Mouse (Mus musculus) hindbrain, embryonic 14.5 days (tissue): ENCODE measurements around the gene Plcd1. TPM values are rescaled to one million over a fixed set of nuclear protein-coding genes. Genes with fewer than 3 reads are reported as not detected.
A peak's percentile ranks its signal among the peaks of the same experiment; 100 is the strongest.

ENCODE experiments used
- ATAC-seq: fragments of 200-750 bp; cut with Nextera tagmentation; 2 replicates; pipeline ENCODE4 v1.8.0; 2017; ENCODE audit warnings: moderate number of reproducible peaks, mild to moderate bottlenecking, moderate TSS enrichment, moderate library complexity; ENCODE audit not compliant: low FRiP score
- DNase-seq: peaks from one replicate; pipeline ENCODE4 v3.0.0-alpha.2; 2015; ENCODE audit warnings: low spot score
- H3K27ac ChIP-seq: fragments of 300-500 bp; sonication (generic); 2 replicates; pipeline ENCODE4 v1.5.1; 2014; ENCODE audit warnings: mild to moderate bottlenecking, moderate library complexity
- H3K27me3 ChIP-seq: fragments of 300-500 bp; sonication (generic); 2 replicates; pipeline ENCODE4 v1.6.1; 2014; ENCODE audit warnings: mild to moderate bottlenecking, low read length, mixed read lengths; ENCODE audit not compliant: control insufficient read depth, insufficient read depth
- H3K36me3 ChIP-seq: fragments of 300-500 bp; sonication (generic); replicated peaks from 2 replicates; pipeline ENCODE4 v1.6.1; 2014; ENCODE audit not compliant: control insufficient read depth, insufficient read depth
- H3K4me1 ChIP-seq: fragments of 300-500 bp; sonication (generic); replicated peaks from 2 replicates; pipeline ENCODE4 v1.6.1; 2014; ENCODE audit warnings: antibody characterized with exemption, low read length, mixed read lengths; ENCODE audit not compliant: control insufficient read depth, insufficient read depth
- H3K4me2 ChIP-seq: fragments of 300-500 bp; sonication (generic); replicated peaks from 2 replicates; pipeline ENCODE4 v1.6.1; 2014; ENCODE audit warnings: mild to moderate bottlenecking, moderate library complexity
- H3K4me3 ChIP-seq: fragments of 300-500 bp; sonication (generic); replicated peaks from 2 replicates; pipeline ENCODE4 v1.5.1; 2014; ENCODE audit warnings: mild to moderate bottlenecking, low read length
- H3K9ac ChIP-seq: fragments of 300-500 bp; sonication (generic); 2 replicates; pipeline ENCODE4 v1.6.1; 2014
- H3K9me3 ChIP-seq: fragments of 300-500 bp; sonication (generic); 2 replicates; pipeline ENCODE4 v1.6.1; 2016; ENCODE audit warnings: low read length; ENCODE audit not compliant: control insufficient read depth
- WGBS: fragments of 180-500 bp; shearing (Covaris S2); extraction: QIAGEN DNeasy Blood & Tissue Kit; methylation state at CpG from one replicate; pipeline ENCODE4 v1.1.7; 2014; 5-methylcytosine and 5-hydroxymethylcytosine counted together
- polyA plus RNA-seq: library from polyadenylated mRNA; unstranded; fragments of >200 nt; fragmentation: Nextera tagmentation; extraction: Ambion mirVana; gene quantifications from 2 replicates; pipeline ENCODE4 v1.2.1, GENCODE M21; 2014

Plcd1 gene
- polyA plus RNA-seq, 1 experiment from 2014 or later, result 15.9 TPM

GRCm38 (mm10) chr9:119082656-119083430 lies 10.5 kb downstream of the Plcd1 start:
- H3K9ac ChIP-seq, result no peak overlapping the region
- no peak for ATAC-seq

GRCm38 (mm10) chr9:119082039-119082438 lies 11.3 kb downstream of the Plcd1 start:
- 5% methylated on average over 8 of the region's 8 CpGs for WGBS
- Histone ChIP-seq H3K27ac (peak overlapping the region; percentile 28; the same call in 1 of the 2 replicates), H3K4me3 (no peak overlapping the region), H3K36me3 (peaks cover 11% of the 10 kb centered on the region; the same call in 1 of the 2 replicates), H3K9me3 (no peaks in the 10 kb centered on the region), H3K4me1 (0 out of 2 replicates have a peak, but pooled peaks cover 7% of the 10 kb centered on the region), H3K4me2 (no peak overlapping the region), H3K27me3 (no peaks in the 10 kb centered on the region), H3K9ac (0 out of 2 replicates have a peak overlapping the region, but pooled peaks have one; percentile 18)
- ATAC-seq (peak; percentile 79), DNase-seq (peak; percentile 45)

More at GRCm38 (mm10) chr9:119082656-119083430, 10.5 kb downstream of the Plcd1 start:
- peak overlapping the region; percentile 58; the same call in 1 of the 2 replicates for H3K27ac ChIP-seq
- H3K36me3 ChIP-seq, result peaks cover 9% of the 10 kb centered on the region; the same call in 1 of the 2 replicates
- no peak overlapping the region for H3K4me2 ChIP-seq
- no peak overlapping the region for H3K4me3 ChIP-seq
- 0 out of 2 replicates have a peak, but pooled peaks cover 8% of the 10 kb centered on the region for H3K4me1 ChIP-seq
- no peak for DNase-seq
- WGBS, result 74% methylated on average over 7 of the region's 7 CpGs
- no peaks in the 10 kb centered on the region for H3K9me3 ChIP-seq
- no peaks in the 10 kb centered on the region for H3K27me3 ChIP-seq

GRCm38 (mm10) chr9:119080040-119080675 lies 13.1 kb downstream of the Plcd1 start:
- DNase-seq (no peak), ATAC-seq (no peak)
- Histone ChIP-seq H3K9me3 (no peaks in the 10 kb centered on the region), H3K4me1 (0 out of 2 replicates have a peak, but pooled peaks cover 7% of the 10 kb centered on the region), H3K27ac (no peak overlapping the region), H3K4me2 (no peak overlapping the region), H3K4me3 (no peak overlapping the region), H3K9ac (no peak overlapping the region), H3K27me3 (no peaks in the 10 kb centered on the region), H3K36me3 (peaks cover 14% of the 10 kb centered on the region; the same call in 1 of the 2 replicates)
- 87% methylated on average over 5 of the region's 5 CpGs for WGBS

- Histone ChIP-seq H3K4me2 (no peak overlapping the region), H3K9ac (no peak overlapping the region), H3K27me3 (no peaks in the 10 kb centered on the region), H3K4me3 (no peak overlapping the region), H3K9me3 (no peaks in the 10 kb centered on the region), H3K27ac (no peak overlapping the region), H3K4me1 (no peaks in the 10 kb centered on the region), H3K36me3 (peaks cover 46% of the 10 kb centered on the region)
- DNase-seq (no peak), ATAC-seq (no peak)
- 71% methylated on average over 16 of the region's 16 CpGs for WGBS
These were observed 17.6 kb downstream of the Plcd1 start for GRCm38 (mm10) chr9:119075685-119076084.

- ATAC-seq, result no peak
- Histone ChIP-seq H3K4me1 (no peaks in the 10 kb centered on the region), H3K4me3 (no peak overlapping the region), H3K27me3 (no peaks in the 10 kb centered on the region), H3K9ac (no peak overlapping the region), H3K36me3 (peaks cover 39% of the 10 kb centered on the region), H3K27ac (no peak overlapping the region), H3K9me3 (no peaks in the 10 kb centered on the region), H3K4me2 (no peak overlapping the region)
- WGBS, result 88% methylated on average over 15 of the region's 15 CpGs
- DNase-seq, result no peak
These were observed 20.0 kb downstream of the Plcd1 start for GRCm38 (mm10) chr9:119073184-119073895.

- Histone ChIP-seq H3K4me2 (no peak overlapping the region), H3K36me3 (peaks cover 34% of the 10 kb centered on the region), H3K9me3 (no peaks in the 10 kb centered on the region), H3K9ac (no peak overlapping the region), H3K27me3 (no peaks in the 10 kb centered on the region), H3K4me1 (no peaks in the 10 kb centered on the region), H3K27ac (no peak overlapping the region), H3K4me3 (no peak overlapping the region)
- ATAC-seq (no peak), DNase-seq (no peak)
- WGBS, result 81% methylated on average over 9 of the region's 9 CpGs
These were observed 21.5 kb downstream of the Plcd1 start for GRCm38 (mm10) chr9:119071786-119072185.

GRCm38 (mm10) chr9:119070173-119070825 lies 23.0 kb downstream of the Plcd1 start:
- 85% methylated on average over 13 of the region's 13 CpGs for WGBS

GRCm38 (mm10) chr9:119068266-119068665 lies 25.0 kb downstream of the Plcd1 start:
- no peaks in the 10 kb centered on the region for H3K4me1 ChIP-seq
- ATAC-seq (no peak), DNase-seq (no peak)
- H3K4me2 ChIP-seq, result no peak overlapping the region
- 88% methylated on average over 11 of the region's 11 CpGs for WGBS
- H3K36me3 ChIP-seq, result peaks cover 17% of the 10 kb centered on the region; the same call in 1 of the 2 replicates
- H3K9me3 ChIP-seq, result no peaks in the 10 kb centered on the region
- no peak overlapping the region for H3K27ac ChIP-seq
- no peaks in the 10 kb centered on the region for H3K27me3 ChIP-seq
- no peak overlapping the region for H3K4me3 ChIP-seq
- H3K9ac ChIP-seq, result no peak overlapping the region

More at GRCm38 (mm10) chr9:119070173-119070825, 23.0 kb downstream of the Plcd1 start:
- no peak overlapping the region for H3K4me3 ChIP-seq
- ATAC-seq, result no peak
- no peaks in the 10 kb centered on the region for H3K27me3 ChIP-seq
- H3K4me1 ChIP-seq, result no peaks in the 10 kb centered on the region
- no peaks in the 10 kb centered on the region for H3K9me3 ChIP-seq
- no peak overlapping the region for H3K4me2 ChIP-seq
- H3K9ac ChIP-seq, result no peak overlapping the region
- peaks cover 33% of the 10 kb centered on the region for H3K36me3 ChIP-seq
- DNase-seq, result no peak
- H3K27ac ChIP-seq, result no peak overlapping the region
